Mouse (Mus musculus): ENCODE measurements around the gene Kpna3. TPM values are rescaled to one million over a fixed set of nuclear protein-coding genes. Genes with fewer than 3 reads are reported as not detected.

Kpna3 gene
- polyA plus RNA-seq, 1 experiment from 2014 or later = 76.7 TPM

- no peak overlapping the region for H3K9ac ChIP-seq (replicated peaks)
- no peak for ATAC-seq
- peaks cover 35% of the 10 kb centered on the region for H3K36me3 ChIP-seq
- no peaks in the 10 kb centered on the region for H3K27me3 ChIP-seq
- no peak overlapping the region for H3K27ac ChIP-seq
- WGBS = 92% methylated on average over 2 of the region's 2 CpGs
- H3K4me3 ChIP-seq (replicated peaks) = no peak overlapping the region
- H3K9me3 ChIP-seq = no peaks in the 10 kb centered on the region
- no peaks in the 10 kb centered on the region for H3K4me1 ChIP-seq (replicated peaks)
- no peak overlapping the region for H3K4me2 ChIP-seq (replicated peaks)
Measured at GRCm38 (mm10) chr14:61367290-61367689, 72.4 kb downstream of the Kpna3 start.

GRCm38 (mm10) chr14:61364656-61365055 lies 75.0 kb downstream of the Kpna3 start:
- 83% methylated on average over 3 of the region's 3 CpGs for whole genome bisulfite sequencing
- H3K4me2 ChIP-seq (replicated peaks) = no peak overlapping the region
- H3K27ac ChIP-seq = no peak overlapping the region
- H3K27me3 ChIP-seq = no peaks in the 10 kb centered on the region
- no peaks in the 10 kb centered on the region for H3K9me3 ChIP-seq
- H3K9ac ChIP-seq (replicated peaks) = no peak overlapping the region
- H3K36me3 ChIP-seq = peaks cover 16% of the 10 kb centered on the region
- ATAC-seq = no peak
- peaks cover 6% of the 10 kb centered on the region for H3K4me1 ChIP-seq (replicated peaks)
- no peak overlapping the region for H3K4me3 ChIP-seq (replicated peaks)

- peaks cover 6% of the 10 kb centered on the region for H3K4me1 ChIP-seq (replicated peaks)
- H3K4me2 ChIP-seq (replicated peaks) = no peak overlapping the region
- no peak overlapping the region for H3K4me3 ChIP-seq (replicated peaks)
- H3K9ac ChIP-seq (replicated peaks) = no peak overlapping the region
- no peaks in the 10 kb centered on the region for H3K9me3 ChIP-seq
- ATAC-seq = no peak
- no peaks in the 10 kb centered on the region for H3K27me3 ChIP-seq
- H3K27ac ChIP-seq = no peak overlapping the region
- peaks cover 13% of the 10 kb centered on the region for H3K36me3 ChIP-seq
- WGBS = 99% methylated on average over 2 of the region's 2 CpGs
Measured at GRCm38 (mm10) chr14:61363734-61364133, 75.9 kb downstream of the Kpna3 start.

GRCm38 (mm10) chr14:61362268-61362667 lies 77.4 kb downstream of the Kpna3 start:
- Histone ChIP-seq H3K27ac (no peak overlapping the region), H3K4me2 (replicated peaks) (no peak overlapping the region), H3K4me3 (replicated peaks) (no peak overlapping the region), H3K9me3 (no peaks in the 10 kb centered on the region), H3K4me1 (replicated peaks) (peaks cover 6% of the 10 kb centered on the region), H3K9ac (replicated peaks) (no peak overlapping the region), H3K36me3 (peaks cover 10% of the 10 kb centered on the region), H3K27me3 (no peaks in the 10 kb centered on the region)
- no peak for ATAC-seq
- 99% methylated on average over 2 of the region's 2 CpGs for WGBS

- Histone ChIP-seq H3K27ac (peak overlapping the region; percentile 82; the same call in 1 of the 2 replicates), H3K9ac (replicated peaks) (no peak overlapping the region; the same call in 1 of the 2 replicates), H3K4me3 (replicated peaks) (no peak overlapping the region; the same call in 1 of the 2 replicates), H3K9me3 (no peaks in the 10 kb centered on the region), H3K4me1 (replicated peaks) (peaks cover 6% of the 10 kb centered on the region), H3K27me3 (no peaks in the 10 kb centered on the region), H3K4me2 (replicated peaks) (peak overlapping the region; percentile 60), H3K36me3 (peaks cover 2% of the 10 kb centered on the region)
- no peak for ATAC-seq
- WGBS = 60% methylated on average over 3 of the region's 3 CpGs
Measured at GRCm38 (mm10) chr14:61360981-61361511, 78.6 kb downstream of the Kpna3 start.

GRCm38 (mm10) chr14:61360131-61360980 lies 79.3 kb downstream of the Kpna3 start, which contains the start of gene Ebpl:
Ebpl (minus strand) TSS chr14:61360439.
- Histone ChIP-seq H3K36me3 (no peaks in the 10 kb centered on the region; the same call in none of the 2 replicates), H3K4me2 (replicated peaks) (peak within 1 kb of the TSS; percentile 60), H3K27me3 (no peaks in the 10 kb centered on the region), H3K4me3 (replicated peaks) (peak within 1 kb of the TSS; percentile 66), H3K27ac (peak within 1 kb of the TSS; percentile 82), H3K9me3 (no peaks in the 10 kb centered on the region), H3K4me1 (replicated peaks) (peaks cover 6% of the 10 kb centered on the region), H3K9ac (replicated peaks) (peak within 1 kb of the TSS; percentile 78)
- ATAC-seq = peak; percentile 98
- WGBS = under 1% methylated on average over 40 of the region's 40 CpGs

GRCm38 (mm10) chr14:61354251-61355235 lies 85.1 kb downstream of the Kpna3 start:
- Histone ChIP-seq H3K9me3 (no peaks in the 10 kb centered on the region), H3K27me3 (no peaks in the 10 kb centered on the region), H3K4me2 (replicated peaks) (no peak overlapping the region), H3K27ac (no peak overlapping the region), H3K9ac (replicated peaks) (no peak overlapping the region), H3K4me3 (replicated peaks) (no peak overlapping the region), H3K4me1 (replicated peaks) (0 out of 2 replicates have a peak, but pooled peaks cover 3% of the 10 kb centered on the region), H3K36me3 (no peaks in the 10 kb centered on the region; the same call in 1 of the 2 replicates)
- WGBS = 75% methylated on average over 10 of the region's 10 CpGs
- no peak for ATAC-seq

GRCm38 (mm10) chr14:61350808-61351207 lies 88.9 kb downstream of the Kpna3 start:
- H3K4me2 ChIP-seq (replicated peaks) = no peak overlapping the region
- no peak overlapping the region for H3K4me3 ChIP-seq (replicated peaks)
- H3K9me3 ChIP-seq = no peaks in the 10 kb centered on the region
- no peak for ATAC-seq
- H3K27me3 ChIP-seq = no peaks in the 10 kb centered on the region
- no peak overlapping the region for H3K27ac ChIP-seq
- H3K4me1 ChIP-seq (replicated peaks) = 0 out of 2 replicates have a peak, but pooled peaks cover 3% of the 10 kb centered on the region
- no peak overlapping the region for H3K9ac ChIP-seq (replicated peaks)
- WGBS = 68% methylated on average over 6 of the region's 6 CpGs
- no peaks in the 10 kb centered on the region; the same call in 1 of the 2 replicates for H3K36me3 ChIP-seq

- 92% methylated on average over 4 of the region's 4 CpGs for WGBS
- H3K36me3 ChIP-seq = no peaks in the 10 kb centered on the region
- H3K27ac ChIP-seq = no peak overlapping the region
- 0 out of 2 replicates have a peak, but pooled peaks cover 3% of the 10 kb centered on the region for H3K4me1 ChIP-seq (replicated peaks)
- no peak overlapping the region for H3K9ac ChIP-seq (replicated peaks)
- no peaks in the 10 kb centered on the region for H3K9me3 ChIP-seq
- no peak overlapping the region for H3K4me3 ChIP-seq (replicated peaks)
- no peak overlapping the region for H3K4me2 ChIP-seq (replicated peaks)
- no peaks in the 10 kb centered on the region for H3K27me3 ChIP-seq
- no peak for ATAC-seq
Measured at GRCm38 (mm10) chr14:61349876-61350275, 89.8 kb downstream of the Kpna3 start.

- Histone ChIP-seq H3K9me3 (no peaks in the 10 kb centered on the region), H3K4me3 (replicated peaks) (no peak overlapping the region), H3K4me1 (replicated peaks) (0 out of 2 replicates have a peak, but pooled peaks cover 3% of the 10 kb centered on the region), H3K9ac (replicated peaks) (no peak overlapping the region), H3K27me3 (no peaks in the 10 kb centered on the region), H3K27ac (no peak overlapping the region), H3K4me2 (replicated peaks) (no peak overlapping the region), H3K36me3 (no peaks in the 10 kb centered on the region)
- ATAC-seq = peak; percentile 78; the same call in 1 of the 2 replicates
- WGBS = 67% methylated on average over 10 of the region's 10 CpGs
Measured at GRCm38 (mm10) chr14:61346827-61347698, 92.6 kb downstream of the Kpna3 start.

- H3K27ac ChIP-seq = no peak overlapping the region
- no peak overlapping the region for H3K4me2 ChIP-seq (replicated peaks)
- ATAC-seq = no peak
- no peak overlapping the region for H3K4me3 ChIP-seq (replicated peaks)
- H3K27me3 ChIP-seq = no peaks in the 10 kb centered on the region
- no peaks in the 10 kb centered on the region for H3K9me3 ChIP-seq
- H3K4me1 ChIP-seq (replicated peaks) = no peaks in the 10 kb centered on the region
- H3K9ac ChIP-seq (replicated peaks) = no peak overlapping the region
- no peaks in the 10 kb centered on the region for H3K36me3 ChIP-seq
- 71% methylated on average over 5 of the region's 5 CpGs for WGBS
Measured at GRCm38 (mm10) chr14:61344590-61344989, 95.1 kb downstream of the Kpna3 start.

All from midbrain, embryonic 13.5 days (tissue).